Mouse (Mus musculus): ENCODE measurements around the gene Fcgr1. TPM values are rescaled to one million over a fixed set of nuclear protein-coding genes. Genes with fewer than 3 reads are reported as not detected.

The Fcgr1 gene
- polyA plus RNA-seq, 1 experiment from 2014 or later = 0.50 TPM

DNA sequence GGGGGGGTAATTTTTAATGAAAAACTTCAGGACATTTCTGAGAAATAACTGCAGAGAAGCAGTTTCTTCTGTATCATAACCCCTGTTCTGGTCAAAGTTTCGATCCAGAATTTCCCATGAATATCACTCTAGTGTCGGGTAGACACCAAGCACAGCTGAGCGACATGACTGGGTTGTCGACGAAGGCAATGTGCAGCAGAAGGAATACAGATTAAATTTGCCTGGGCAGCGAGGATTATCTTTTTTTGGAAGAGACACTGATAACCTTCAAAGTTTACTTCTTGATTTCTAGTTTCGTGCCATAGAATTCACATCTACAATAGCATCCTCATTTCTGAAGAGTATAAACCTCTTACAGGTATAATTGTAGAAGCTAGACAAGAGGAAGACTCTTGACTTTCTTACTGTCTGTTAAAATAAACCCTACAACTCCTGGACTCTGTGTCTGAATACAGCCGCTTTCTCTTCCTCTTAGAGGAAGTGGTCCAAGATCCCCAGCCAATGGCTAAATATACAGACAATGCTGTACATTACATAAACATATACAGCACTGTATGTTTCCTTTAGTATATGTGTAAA lies 27.5 kb downstream of the Fcgr1 start:
- H3K27me3 ChIP-seq = no peaks in the 10 kb centered on the region
- CTCF ChIA-PET = interaction anchor here (1.2 kb wide), 1 partner anchor 11 kb away, joined by 4 read pairs; no protein-coding TSS in a partner anchor
- in situ Hi-C loops (cut with MboI; ENCODE audit: low pct_unique_long_range_greater_than_20kb) = loop anchor here (5.0 to 10.0 kb wide), 2 partner anchors 44 to 201 kb away; partner anchors contain the start of genes Hist2h2ac and Hist2h2be
- ATAC-seq = no peak
- no peak for DNase-seq (ENCODE audit: low read depth, low spot score)
- POLR2A ChIA-PET = interaction anchor here (0.6 to 0.7 kb wide), 2 partner anchors 23 to 433 kb away, joined by 3 to 4 read pairs; no protein-coding TSS in a partner anchor
- TF ChIP-seq CTCF (IDR thresholded peaks at IDR 0.05) = no peak

DNA sequence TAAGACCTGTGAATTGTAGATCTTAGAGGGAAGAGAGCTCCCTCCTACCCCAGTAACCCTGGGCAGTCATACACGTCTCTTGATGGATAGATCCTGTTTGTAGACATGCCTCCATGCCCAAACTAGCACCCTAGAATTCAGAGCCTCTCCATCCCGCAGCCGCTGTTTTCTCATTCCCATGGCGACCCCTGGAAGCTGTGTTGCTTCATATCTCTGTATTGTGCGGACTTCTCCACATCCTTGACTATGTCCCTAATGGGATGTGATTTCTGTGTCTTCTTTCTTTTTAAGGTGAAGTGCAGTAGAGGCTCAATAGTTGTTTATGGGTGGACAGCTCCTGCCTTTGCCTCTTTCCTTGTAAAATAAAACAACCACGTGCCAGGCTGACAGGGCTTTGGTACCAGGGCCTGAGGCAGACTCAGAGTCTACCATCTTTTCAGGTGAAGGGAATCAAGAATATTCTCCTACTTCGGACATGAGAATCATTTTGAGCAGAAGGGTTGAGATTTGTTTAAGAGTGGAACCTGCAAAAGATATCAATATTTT lies 29.3 kb downstream of the Fcgr1 start:
- no peak for ATAC-seq
- in situ Hi-C loops (cut with MboI; ENCODE audit: low pct_unique_long_range_greater_than_20kb) = loop anchor here (10.0 kb wide), 1 partner anchor 200 kb away; no protein-coding TSS in a partner anchor
- H3K27me3 ChIP-seq = no peaks in the 10 kb centered on the region
- no peak for DNase-seq (ENCODE audit: low read depth, low spot score)
- ChIA-PET POLR2A (interaction anchor here (1.0 to 1.3 kb wide), 3 partner anchors 9 to 43 kb away, joined by 3 to 5 read pairs (median 5); partner anchors contain the start of genes Hist2h2ac and Hist2h2be), CTCF (interaction anchor here (1.2 kb wide), 1 partner anchor 24 kb away, joined by 3 read pairs; no protein-coding TSS in a partner anchor)
- no peak for TF ChIP-seq CTCF (IDR thresholded peaks at IDR 0.05)

DNA sequence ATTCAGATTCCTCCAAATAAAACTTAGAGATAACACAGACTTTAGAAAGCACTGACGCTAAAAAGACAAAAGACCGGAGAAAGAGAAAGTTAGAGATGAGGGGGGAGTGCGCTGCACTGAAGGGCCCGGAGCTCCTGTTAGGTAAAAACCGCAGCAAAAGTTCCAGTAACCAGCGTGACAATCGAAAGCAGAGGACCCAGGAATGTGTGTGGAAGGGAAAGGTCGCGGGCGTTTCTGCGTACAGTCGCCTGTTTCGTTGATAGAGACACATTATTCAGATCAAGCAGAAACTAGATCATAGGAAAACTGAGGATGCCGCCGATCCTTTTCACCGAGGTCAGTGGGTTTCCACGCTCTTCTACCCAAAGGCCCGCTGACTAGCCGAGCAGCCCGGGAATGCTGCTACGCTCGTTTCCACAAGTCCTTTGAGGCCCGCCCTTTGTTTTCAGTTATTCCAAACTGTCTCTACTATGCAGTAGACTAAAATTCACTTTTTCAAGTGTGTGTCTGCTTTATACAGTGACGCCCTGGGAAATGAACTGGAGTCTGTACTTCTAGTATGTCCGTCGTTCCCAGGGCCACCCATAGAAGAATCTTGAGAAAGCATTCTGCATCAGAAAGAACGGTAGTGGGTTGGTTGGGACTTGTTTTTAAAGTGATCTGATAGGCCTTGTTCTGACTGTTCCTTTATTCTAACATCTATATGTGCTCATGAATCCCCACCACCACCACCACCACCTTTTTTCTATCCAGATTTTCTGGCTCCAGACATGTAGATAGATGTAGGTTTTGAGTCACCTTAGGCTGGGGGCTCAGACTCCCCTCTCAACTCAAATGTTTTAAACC lies 30.0 kb downstream of the Fcgr1 start:
- in situ Hi-C loops (cut with MboI; ENCODE audit: low pct_unique_long_range_greater_than_20kb) = loop anchor here (10.0 kb wide), 1 partner anchor 199 kb away; no protein-coding TSS in a partner anchor
- ChIA-PET POLR2A (interaction anchor here (0.5 to 2.8 kb wide), 10 partner anchors 10 to 164 kb away, joined by 3 to 13 read pairs (median 6); partner anchors contain the start of genes Bola1, Hist2h2aa1, Hist2h2ab and Hist2h2ac), CTCF (interaction anchor here (0.8 to 2.6 kb wide), 6 partner anchors 21 to 198 kb away, joined by 3 to 9 read pairs (median 3); partner anchors contain the start of genes Bola1 and Hist2h2ab)
- H3K27me3 ChIP-seq = no peaks in the 10 kb centered on the region
- TF ChIP-seq CTCF (IDR thresholded peaks at IDR 0.05) = peak; percentile 5
- DNase-seq (ENCODE audit: low read depth, low spot score) (no peak), ATAC-seq (no peak)

DNA sequence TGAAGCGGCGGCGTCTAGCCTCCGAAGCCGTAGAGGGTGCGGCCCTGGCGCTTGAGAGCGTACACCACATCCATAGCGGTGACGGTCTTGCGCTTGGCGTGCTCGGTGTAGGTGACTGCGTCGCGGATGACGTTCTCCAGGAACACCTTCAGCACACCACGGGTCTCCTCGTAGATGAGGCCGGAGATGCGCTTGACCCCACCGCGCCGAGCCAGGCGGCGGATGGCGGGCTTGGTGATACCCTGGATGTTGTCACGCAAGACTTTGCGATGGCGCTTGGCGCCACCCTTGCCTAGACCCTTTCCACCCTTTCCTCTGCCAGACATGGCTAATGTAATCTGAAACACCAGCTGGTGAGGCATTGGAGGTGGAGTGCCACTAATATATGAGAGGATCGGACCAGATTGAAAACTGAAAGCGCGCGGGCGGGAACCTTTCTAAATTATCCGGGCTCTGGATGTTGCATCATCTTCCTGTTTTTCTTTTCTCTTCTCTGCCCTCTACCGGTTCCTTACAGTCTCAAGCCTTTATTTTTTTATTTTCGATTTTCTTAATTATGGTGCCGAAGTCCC lies 30.7 kb downstream of the Fcgr1 start, which contains the start of gene Hist2h4:
Gene Hist2h4, minus strand, starts transcription at position 333 of the 572 bp plus-strand sequence.
- peak; percentile 93 for TF ChIP-seq CTCF (IDR thresholded peaks at IDR 0.05)
- CTCF ChIA-PET = interaction anchor here (0.8 to 2.6 kb wide), 8 partner anchors 9 to 197 kb away, joined by 3 to 9 read pairs (median 3); partner anchors contain the start of genes Bola1 and Hist2h2ab
- POLR2A ChIA-PET = interaction anchor here (0.5 to 2.8 kb wide), 11 partner anchors 9 to 165 kb away, joined by 3 to 13 read pairs (median 6); partner anchors contain the start of genes Bola1, Hist2h2aa1 and Hist2h2ab
- H3K27me3 ChIP-seq = no peaks in the 10 kb centered on the region
- DNase-seq (ENCODE audit: low read depth, low spot score) (peak; percentile 97), ATAC-seq (peak; percentile 66)
- in situ Hi-C loops (cut with MboI; ENCODE audit: low pct_unique_long_range_greater_than_20kb) = loop anchor here (10.0 kb wide), 1 partner anchor 198 kb away; no protein-coding TSS in a partner anchor

DNA sequence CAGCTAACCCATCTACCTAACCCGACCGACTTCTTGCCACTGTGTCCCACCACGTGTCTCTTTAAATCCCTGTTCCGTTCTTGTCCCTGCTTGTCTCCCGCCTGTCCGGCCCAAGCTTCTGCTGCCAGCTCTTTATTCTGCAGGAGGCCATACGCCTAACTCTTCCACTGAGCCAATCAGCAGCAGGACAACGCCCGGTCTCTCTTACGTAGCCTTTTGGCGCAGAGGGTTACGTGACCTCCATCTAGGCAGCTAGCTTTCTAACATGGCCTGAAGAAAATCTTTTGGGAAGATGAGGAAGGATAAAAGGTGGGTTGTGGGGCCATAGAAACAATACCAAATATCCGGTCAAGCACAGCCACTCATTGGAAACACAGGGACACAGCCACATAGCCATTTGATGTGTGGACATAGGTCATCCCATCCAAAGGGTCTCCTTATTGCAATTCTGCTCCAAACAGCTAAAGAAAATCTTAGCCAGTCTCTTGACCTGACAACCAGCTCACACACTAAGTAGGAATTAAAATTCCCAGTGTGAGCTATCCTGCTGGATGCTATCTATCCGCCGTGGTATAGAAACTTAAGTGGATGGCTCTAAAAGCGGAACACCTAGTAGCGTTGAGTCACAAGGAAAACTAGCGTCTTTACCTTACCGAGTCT lies 31.4 kb downstream of the Fcgr1 start:
- ATAC-seq = peak; percentile 59
- no peak for DNase-seq (ENCODE audit: low read depth, low spot score)
- no peaks in the 10 kb centered on the region for H3K27me3 ChIP-seq
- CTCF ChIA-PET = interaction anchor here (0.6 to 2.6 kb wide), 16 partner anchors 9 to 362 kb away, joined by 3 to 9 read pairs (median 3); partner anchors contain the start of genes Bola1 and Hist2h2ab
- POLR2A ChIA-PET = interaction anchor here (0.6 to 2.8 kb wide), 15 partner anchors 8 to 1039 kb away, joined by 3 to 13 read pairs (median 4); partner anchors contain the start of genes Bola1, Hist2h2aa1, Hist2h2ab and Hist2h2ac
- TF ChIP-seq CTCF (IDR thresholded peaks at IDR 0.05) = no peak
- in situ Hi-C loops (cut with MboI; ENCODE audit: low pct_unique_long_range_greater_than_20kb) = loop anchor here (10.0 kb wide), 1 partner anchor 198 kb away; no protein-coding TSS in a partner anchor

DNA sequence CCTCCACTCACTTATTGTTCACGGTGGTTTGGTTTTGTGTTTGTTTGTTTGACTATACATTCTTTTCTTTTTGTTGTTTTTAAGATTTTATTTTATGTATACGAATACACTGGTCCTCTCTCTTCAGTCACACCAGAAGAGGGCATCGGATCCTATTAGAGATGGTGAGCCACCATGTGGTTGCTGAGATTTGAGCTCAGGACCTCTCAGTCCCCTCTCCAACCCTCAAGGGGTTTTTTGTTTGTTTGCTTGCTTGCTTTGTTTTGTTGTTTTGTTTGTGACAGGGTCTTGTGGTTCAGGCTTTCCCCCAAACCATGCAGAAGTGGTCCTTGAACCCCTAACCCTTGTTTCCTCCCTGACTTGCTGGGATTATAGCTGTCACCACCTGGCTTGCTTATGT lies 32.1 kb downstream of the Fcgr1 start:
- ChIA-PET POLR2A (interaction anchor here (0.6 to 2.8 kb wide), 10 partner anchors 7 to 405 kb away, joined by 3 to 13 read pairs (median 6); partner anchors contain the start of genes Bola1, Hist2h2ab, Hist2h2ac and Hist2h2be), CTCF (interaction anchor here (0.6 to 2.6 kb wide), 14 partner anchors 10 to 361 kb away, joined by 3 to 9 read pairs (median 3); partner anchors contain the start of genes Bola1 and Hist2h2ab)
- no peaks in the 10 kb centered on the region for H3K27me3 ChIP-seq
- DNase-seq (ENCODE audit: low read depth, low spot score) (no peak), ATAC-seq (no peak)
- in situ Hi-C loops (cut with MboI; ENCODE audit: low pct_unique_long_range_greater_than_20kb) = loop anchor here (10.0 kb wide), 1 partner anchor 197 kb away; no protein-coding TSS in a partner anchor
- peak; percentile 52 for TF ChIP-seq CTCF (IDR thresholded peaks at IDR 0.05)

DNA sequence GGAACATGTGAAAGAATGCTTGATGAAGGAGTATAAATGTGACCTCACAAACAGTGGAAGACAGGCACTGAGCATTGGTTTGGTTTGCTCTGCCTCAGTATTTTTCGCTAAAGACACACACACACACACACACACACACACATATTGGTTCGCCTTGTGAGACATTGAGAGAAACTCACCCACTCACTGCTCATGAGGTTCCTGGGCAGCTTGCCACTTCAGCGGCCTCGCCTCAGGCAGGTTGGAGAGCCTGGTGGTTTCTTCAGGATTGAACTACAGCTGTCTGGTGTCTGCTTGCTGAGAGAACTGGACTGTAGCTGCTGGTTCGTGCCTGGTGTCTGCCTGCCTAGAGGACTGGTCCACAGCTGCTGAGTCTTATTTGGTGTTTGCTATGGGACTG lies 33.5 kb downstream of the Fcgr1 start:
- POLR2A ChIA-PET = no interaction called here
- no peaks in the 10 kb centered on the region for H3K27me3 ChIP-seq
- no peak for TF ChIP-seq CTCF (IDR thresholded peaks at IDR 0.05)
- no peak for DNase-seq (ENCODE audit: low read depth, low spot score)
- CTCF ChIA-PET = interaction anchor here (1.3 kb wide), 1 partner anchor 15 kb away, joined by 3 read pairs; the partner anchor contains the start of gene Hist2h2aa1
- in situ Hi-C loops (cut with MboI; ENCODE audit: low pct_unique_long_range_greater_than_20kb) = loop anchor here (10.0 kb wide), 1 partner anchor 195 kb away; no protein-coding TSS in a partner anchor
- ATAC-seq = no peak

DNA sequence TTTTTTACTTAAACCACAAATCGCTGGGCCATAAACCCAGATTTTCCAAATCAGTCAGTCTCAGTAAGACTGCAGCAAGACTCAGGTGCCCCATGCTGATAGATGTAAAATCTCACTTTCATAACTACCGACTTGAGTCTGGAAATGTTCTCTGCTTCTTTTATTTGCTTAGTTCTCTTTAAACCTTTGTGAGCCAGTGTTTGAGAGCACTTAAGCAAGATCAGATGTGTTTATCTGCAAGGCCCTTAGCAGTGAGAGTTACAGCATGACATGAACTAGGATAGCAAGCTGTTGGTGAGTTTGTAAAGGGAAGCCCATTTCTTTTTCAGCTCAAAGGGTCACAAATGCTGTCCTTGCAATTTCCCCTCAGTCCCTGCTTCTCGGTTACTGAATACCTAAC lies 36.6 kb downstream of the Fcgr1 start:
- no peak for DNase-seq (ENCODE audit: low read depth, low spot score)

More for the DNA sequence above, 36.6 kb downstream of the Fcgr1 start:
- ATAC-seq = no peak
- in situ Hi-C loops (cut with MboI; ENCODE audit: low pct_unique_long_range_greater_than_20kb) = no loop called here
- no peaks in the 10 kb centered on the region for H3K27me3 ChIP-seq
- ChIA-PET POLR2A (interaction anchor here (0.6 kb wide), 1 partner anchor 26 kb away, joined by 6 read pairs; no protein-coding TSS in a partner anchor), CTCF (no interaction called here)
- TF ChIP-seq CTCF (IDR thresholded peaks at IDR 0.05) = no peak
